Mouse (Mus musculus) embryonic facial prominence, embryonic 15.5 days (tissue): ENCODE measurements around the gene Myh15. TPM values are rescaled to one million over a fixed set of nuclear protein-coding genes. Genes with fewer than 3 reads are reported as not detected.

Experiments used
- ATAC-seq: fragments of 200-750 bp; cut with Nextera tagmentation; 2 replicates; pipeline ENCODE4 v1.8.0; 2017; ENCODE audit warnings: low read depth, moderate TSS enrichment; ENCODE audit not compliant: insufficient number of reproducible peaks, low FRiP score, low TSS enrichment
- H3K27ac ChIP-seq: fragments of 300-500 bp; sonication (generic); replicated peaks from 2 replicates; pipeline ENCODE4 v1.5.1; 2015; ENCODE audit warnings: mild to moderate bottlenecking, inconsistent platforms
- H3K27me3 ChIP-seq: fragments of 300-500 bp; sonication (generic); 2 replicates; pipeline ENCODE4 v1.6.1; 2015; ENCODE audit warnings: inconsistent platforms
- H3K36me3 ChIP-seq: fragments of 300-500 bp; sonication (generic); 2 replicates; pipeline ENCODE4 v1.6.1; 2015; ENCODE audit warnings: mild to moderate bottlenecking, inconsistent platforms
- H3K4me1 ChIP-seq: fragments of 300-500 bp; sonication (generic); 2 replicates; pipeline ENCODE4 v1.6.1; 2015; ENCODE audit warnings: inconsistent platforms
- H3K4me2 ChIP-seq: fragments of 300-500 bp; sonication (generic); replicated peaks from 2 replicates; pipeline ENCODE4 v1.6.1; 2015; ENCODE audit warnings: mild to moderate bottlenecking, inconsistent platforms
- H3K4me3 ChIP-seq: fragments of 300-500 bp; sonication (generic); replicated peaks from 2 replicates; pipeline ENCODE4 v1.5.1; 2015; ENCODE audit warnings: mild to moderate bottlenecking, inconsistent platforms
- H3K9ac ChIP-seq: fragments of 300-500 bp; sonication (generic); 2 replicates; pipeline ENCODE4 v1.6.1; 2015; ENCODE audit warnings: inconsistent platforms
- H3K9me3 ChIP-seq: fragments of 300-500 bp; sonication (generic); replicated peaks from 2 replicates; pipeline ENCODE4 v1.6.1; 2016; ENCODE audit warnings: inconsistent platforms
- WGBS: fragments of 180-500 bp; shearing (Covaris S2); methylation state at CpG from one replicate; pipeline ENCODE4 v1.1.7; 2015; 5-methylcytosine and 5-hydroxymethylcytosine counted together
- polyA plus RNA-seq: library from polyadenylated mRNA; unstranded; fragments of >200 nt; fragmentation: Nextera tagmentation; extraction: Ambion mirVana; gene quantifications from 2 replicates; pipeline ENCODE4 v1.2.1, GENCODE M21; 2015

Myh15 gene
- polyA plus RNA-seq: 0.05 and 0.07 TPM in 2 replicates

DNA sequence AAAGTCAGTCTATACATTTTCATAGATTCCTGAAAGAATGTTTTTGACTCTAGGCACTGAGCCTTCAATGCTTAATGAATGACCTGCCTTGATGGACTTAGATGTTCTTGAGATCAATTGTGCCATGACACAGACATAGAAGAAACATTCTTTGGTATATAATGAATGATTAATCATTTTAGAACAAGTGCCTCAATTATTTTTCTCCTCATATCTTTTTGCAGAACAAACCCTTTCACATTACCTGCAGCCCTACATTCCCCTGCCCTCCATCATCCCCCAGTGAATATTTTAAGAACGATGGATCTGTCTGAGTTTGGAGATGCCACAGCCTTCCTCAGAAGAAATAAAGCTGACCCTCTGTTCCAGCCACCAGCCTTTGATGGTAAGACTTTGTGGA, at the start of gene Myh15:
TSS of gene Myh15 (plus strand) at position 301 of the 400 bp plus-strand sequence.
- no peaks in the 10 kb centered on the region for H3K36me3 ChIP-seq
- no peak within 1 kb of the TSS for H3K4me3 ChIP-seq
- no peak within 1 kb of the TSS for H3K9ac ChIP-seq
- H3K27me3 ChIP-seq: no peaks in the 10 kb centered on the region
- no peak within 1 kb of the TSS for H3K27ac ChIP-seq
- no peaks in the 10 kb centered on the region for H3K9me3 ChIP-seq
- 79% methylated on average over 1 of the region's 1 CpGs for WGBS
- no peaks in the 10 kb centered on the region for H3K4me1 ChIP-seq
- no peak within 1 kb of the TSS for H3K4me2 ChIP-seq
- no peak for ATAC-seq

GRCm38 (mm10) chr16:49016620-49017332, 40.5 kb upstream of the Myh15 start:
- Histone ChIP-seq H3K27ac (no peak overlapping the region), H3K36me3 (peaks cover 12% of the 10 kb centered on the region), H3K9ac (no peak overlapping the region), H3K27me3 (no peaks in the 10 kb centered on the region), H3K4me3 (no peak overlapping the region), H3K4me2 (no peak overlapping the region), H3K9me3 (no peaks in the 10 kb centered on the region), H3K4me1 (no peaks in the 10 kb centered on the region)
- no peak for ATAC-seq
- 70% methylated on average over 5 of the region's 5 CpGs for WGBS

GRCm38 (mm10) chr16:49035852-49036251, 21.4 kb upstream of the Myh15 start:
- Histone ChIP-seq H3K4me1 (no peaks in the 10 kb centered on the region), H3K4me3 (no peak overlapping the region), H3K4me2 (no peak overlapping the region), H3K36me3 (no peaks in the 10 kb centered on the region), H3K9me3 (no peaks in the 10 kb centered on the region), H3K27ac (no peak overlapping the region), H3K9ac (no peak overlapping the region), H3K27me3 (no peaks in the 10 kb centered on the region)
- WGBS: 72% methylated on average over 4 of the region's 4 CpGs
- no peak for ATAC-seq

- Histone ChIP-seq H3K9me3 (no peaks in the 10 kb centered on the region), H3K9ac (no peak overlapping the region), H3K36me3 (no peaks in the 10 kb centered on the region), H3K4me2 (no peak overlapping the region), H3K27ac (no peak overlapping the region), H3K27me3 (no peaks in the 10 kb centered on the region), H3K4me3 (no peak overlapping the region), H3K4me1 (no peaks in the 10 kb centered on the region)
- WGBS: 65% methylated on average over 4 of the region's 4 CpGs
- no peak for ATAC-seq
Measured at GRCm38 (mm10) chr16:49037771-49038170, 19.5 kb upstream of the Myh15 start.

DNA sequence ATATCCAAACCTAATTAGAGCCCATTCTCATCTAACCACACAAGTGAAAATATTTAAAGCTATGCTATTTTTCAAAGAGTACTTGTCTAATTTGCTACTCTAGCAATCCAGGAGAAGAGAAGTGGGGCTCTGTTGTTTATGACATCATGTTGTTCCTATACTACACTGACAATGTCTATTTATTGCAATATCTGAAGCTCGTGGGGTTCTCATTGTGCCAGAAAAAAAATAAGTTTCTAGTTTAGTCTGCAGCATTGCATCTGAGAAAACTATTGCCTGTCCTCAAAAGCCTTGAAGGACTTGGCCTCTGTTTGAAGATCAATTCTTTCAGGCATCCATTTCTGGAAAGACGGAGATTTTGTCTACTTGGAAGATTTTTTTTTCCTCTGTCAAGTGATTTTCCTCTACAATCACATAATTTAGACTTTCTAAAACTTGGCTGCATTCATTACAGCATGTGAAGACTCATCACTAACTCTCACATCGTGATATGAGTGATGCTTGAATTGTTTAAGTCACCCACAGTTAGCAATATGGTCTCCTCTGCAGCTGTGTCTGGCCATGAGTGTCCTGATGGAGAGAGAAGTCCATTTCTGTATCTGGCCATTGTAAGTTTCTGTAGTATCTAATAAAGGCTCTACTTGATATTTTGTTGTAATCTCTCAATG, 16.6 kb upstream of the Myh15 start:
- no peak for ATAC-seq
- WGBS: 76% methylated on average over 3 of the region's 3 CpGs
- H3K9me3 ChIP-seq: no peaks in the 10 kb centered on the region
- no peak overlapping the region for H3K27ac ChIP-seq
- no peaks in the 10 kb centered on the region for H3K27me3 ChIP-seq
- H3K36me3 ChIP-seq: no peaks in the 10 kb centered on the region
- H3K4me1 ChIP-seq: no peaks in the 10 kb centered on the region
- H3K9ac ChIP-seq: no peak overlapping the region
- no peak overlapping the region for H3K4me2 ChIP-seq
- H3K4me3 ChIP-seq: no peak overlapping the region

DNA sequence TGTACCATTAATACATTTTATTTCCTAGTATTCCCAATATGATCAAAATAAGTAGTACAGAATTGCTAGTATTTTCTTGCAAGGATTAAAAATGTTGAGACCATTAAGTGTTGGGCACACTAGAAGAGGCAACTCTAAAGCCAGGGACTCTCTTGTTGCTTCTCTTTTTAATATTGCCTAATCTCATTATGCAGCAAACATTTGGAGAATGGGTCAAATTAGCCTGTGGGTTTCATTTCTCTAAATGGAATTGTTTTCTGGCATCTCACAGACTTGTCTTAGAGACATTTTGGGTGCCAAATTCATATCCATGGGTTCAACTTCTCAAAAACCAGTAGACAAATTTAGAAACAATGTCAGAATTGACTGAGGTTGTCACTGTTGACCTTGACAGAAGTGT, 8.1 kb upstream of the Myh15 start:
- ATAC-seq: no peak
- H3K27me3 ChIP-seq: no peaks in the 10 kb centered on the region
- no peak overlapping the region for H3K9ac ChIP-seq

GRCm38 (mm10) chr16:49069256-49069963, 12.1 kb downstream of the Myh15 start:
- H3K9me3 ChIP-seq: no peaks in the 10 kb centered on the region
- ATAC-seq: no peak
- no peak overlapping the region for H3K9ac ChIP-seq
- 84% methylated on average over 5 of the region's 5 CpGs for WGBS
- no peaks in the 10 kb centered on the region for H3K27me3 ChIP-seq
- no peak overlapping the region for H3K27ac ChIP-seq
- no peaks in the 10 kb centered on the region for H3K4me1 ChIP-seq
- no peaks in the 10 kb centered on the region for H3K36me3 ChIP-seq
- H3K4me3 ChIP-seq: no peak overlapping the region
- H3K4me2 ChIP-seq: no peak overlapping the region

More for the DNA sequence above, 8.1 kb upstream of the Myh15 start:
- Histone ChIP-seq H3K36me3 (no peaks in the 10 kb centered on the region), H3K4me1 (no peaks in the 10 kb centered on the region), H3K4me2 (no peak overlapping the region), H3K27ac (no peak overlapping the region), H3K9me3 (no peaks in the 10 kb centered on the region), H3K4me3 (no peak overlapping the region)

DNA sequence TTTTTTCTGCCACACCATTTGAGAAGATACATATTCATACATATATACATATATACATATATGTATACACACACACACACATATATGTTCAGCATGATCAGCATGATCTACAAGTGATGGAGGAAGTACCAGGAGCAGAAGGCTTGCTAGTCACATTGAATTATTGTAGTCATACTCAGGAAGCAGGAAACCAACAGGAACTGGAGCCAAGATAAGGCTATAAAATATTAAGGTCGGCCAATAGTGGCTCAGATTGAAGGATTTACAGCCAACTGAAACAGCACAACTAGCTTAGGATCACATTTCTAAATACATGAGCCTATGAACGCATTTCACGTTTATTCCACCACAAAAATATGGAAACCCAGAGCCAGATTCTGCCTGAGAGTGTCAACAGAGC, 14.0 kb downstream of the Myh15 start:
- no peaks in the 10 kb centered on the region for H3K4me1 ChIP-seq
- no peak for ATAC-seq
- no peak overlapping the region for H3K27ac ChIP-seq
- WGBS: 60% methylated on average over 3 of the region's 3 CpGs
- no peak overlapping the region for H3K4me3 ChIP-seq
- no peaks in the 10 kb centered on the region for H3K27me3 ChIP-seq
- no peaks in the 10 kb centered on the region for H3K36me3 ChIP-seq
- no peak overlapping the region for H3K9ac ChIP-seq
- no peaks in the 10 kb centered on the region for H3K9me3 ChIP-seq
- H3K4me2 ChIP-seq: no peak overlapping the region

GRCm38 (mm10) chr16:49128015-49128414, 70.7 kb downstream of the Myh15 start:
- no peak overlapping the region for H3K9ac ChIP-seq
- H3K4me3 ChIP-seq: no peak overlapping the region
- 56% methylated on average over 1 of the region's 1 CpGs for WGBS
- no peak for ATAC-seq
- H3K9me3 ChIP-seq: no peaks in the 10 kb centered on the region
- H3K27me3 ChIP-seq: no peaks in the 10 kb centered on the region
- no peak overlapping the region for H3K4me2 ChIP-seq
- no peaks in the 10 kb centered on the region for H3K4me1 ChIP-seq
- no peak overlapping the region for H3K27ac ChIP-seq
- no peaks in the 10 kb centered on the region for H3K36me3 ChIP-seq

- WGBS: 65% methylated on average over 2 of the region's 2 CpGs
Measured at GRCm38 (mm10) chr16:49156193-49156592, 98.9 kb downstream of the Myh15 start.

GRCm38 (mm10) chr16:49164349-49165137, 107.3 kb downstream of the Myh15 start:
- Histone ChIP-seq H3K9ac (no peak overlapping the region), H3K4me1 (0 out of 2 replicates have a peak, but pooled peaks cover 3% of the 10 kb centered on the region), H3K27me3 (no peaks in the 10 kb centered on the region), H3K27ac (no peak overlapping the region), H3K4me2 (no peak overlapping the region), H3K9me3 (no peaks in the 10 kb centered on the region), H3K4me3 (no peak overlapping the region), H3K36me3 (no peaks in the 10 kb centered on the region)
- no peak for ATAC-seq
- 31% methylated on average over 7 of the region's 7 CpGs for WGBS

More at GRCm38 (mm10) chr16:49156193-49156592, 98.9 kb downstream of the Myh15 start:
- H3K9me3 ChIP-seq: no peaks in the 10 kb centered on the region
- H3K9ac ChIP-seq: no peak overlapping the region
- H3K4me3 ChIP-seq: no peak overlapping the region
- H3K27ac ChIP-seq: no peak overlapping the region
- H3K27me3 ChIP-seq: no peaks in the 10 kb centered on the region
- ATAC-seq: no peak
- H3K4me2 ChIP-seq: no peak overlapping the region
- H3K36me3 ChIP-seq: no peaks in the 10 kb centered on the region
- H3K4me1 ChIP-seq: no peaks in the 10 kb centered on the region
